Mouse (Mus musculus) C2C12 (cell line): Measurements from ENCODE around the gene Tsr3.

Experiments used
- CEBPB ChIP-seq: IDR thresholded peaks from one replicate; pipeline ENCODE4 v1.6.1; 2011; ENCODE audit warnings: low read depth, mild to moderate bottlenecking, control low read depth, moderate library complexity
- CTCF ChIP-seq: IDR thresholded peaks from one replicate; pipeline ENCODE4 v1.5.1; 2011; ENCODE audit not compliant: control insufficient read depth, insufficient read depth, insufficient read length
- FOSL1 ChIP-seq: IDR thresholded peaks from one replicate; pipeline ENCODE4 v1.8.0; 2011; ENCODE audit warnings: mild to moderate bottlenecking, low read length; ENCODE audit not compliant: poor library complexity, insufficient read depth, severe bottlenecking
- MAX ChIP-seq: IDR thresholded peaks from one replicate; pipeline ENCODE4 v1.6.1; 2011; ENCODE audit warnings: mild to moderate bottlenecking, control low read depth
- MYOD1 ChIP-seq: IDR thresholded peaks from one replicate; pipeline ENCODE4 v1.6.1; 2011; ENCODE audit warnings: low read depth; ENCODE audit not compliant: control insufficient read depth, insufficient read length
- USF1 ChIP-seq: IDR thresholded peaks from one replicate; pipeline ENCODE4 v1.6.1; 2011; ENCODE audit warnings: low read depth, mild to moderate bottlenecking, control low read depth, moderate library complexity

GRCm38 (mm10) chr17:25221821-25222503, 18.0 kb upstream of the Tsr3 start:
- TF ChIP-seq MYOD1: no peak
- no peak for TF ChIP-seq CTCF
- TF ChIP-seq MAX: no peak
- TF ChIP-seq USF1: no peak
- TF ChIP-seq CEBPB: no peak
- no peak for TF ChIP-seq FOSL1
